Mouse (Mus musculus) right cerebral cortex, adult 2 months (tissue): ENCODE data around the gene Col4a3bp.
"Not testable (repeated sequence)": the region's sequence is repeated elsewhere in the genome, so short reads cannot be mapped to it uniquely, and the experiment has no call there.

ENCODE experiments used
- DNase-seq, 2 experiments: peaks; one replicate each; pipeline ENCODE4 v3.0.0; 2021 to 2022; ENCODE audit warnings: low spot score in 2 of 2

Gene Col4a3bp

GRCm38 (mm10) chr13:96645822-96646221 is 103.4 kb downstream of the Col4a3bp start:
- no peak for DNase-seq

- DNase-seq, result peak in 1 of 2 experiments; percentile 42
These were observed 110.6 kb downstream of the Col4a3bp start for GRCm38 (mm10) chr13:96653041-96653440.

- no peak for DNase-seq
These were observed 114.3 kb downstream of the Col4a3bp start for GRCm38 (mm10) chr13:96656673-96657072.

- no peak for DNase-seq
These were observed 116.5 kb downstream of the Col4a3bp start for GRCm38 (mm10) chr13:96658936-96659335.

- no peak for DNase-seq
These were observed 117.9 kb downstream of the Col4a3bp start for GRCm38 (mm10) chr13:96660095-96660860.

GRCm38 (mm10) chr13:96663120-96663519 is 120.7 kb downstream of the Col4a3bp start:
- DNase-seq, result not testable (repeated sequence)

- no peak for DNase-seq
These were observed 122.1 kb downstream of the Col4a3bp start for GRCm38 (mm10) chr13:96664419-96664974.

GRCm38 (mm10) chr13:96670019-96670405 is 127.6 kb downstream of the Col4a3bp start:
- DNase-seq, result no peak

GRCm38 (mm10) chr13:96670406-96671077 is 128.1 kb downstream of the Col4a3bp start, which contains the start of gene Hmgcr:
Hmgcr (minus strand) TSS chr13:96670936.
- DNase-seq, result peak; percentile 99

GRCm38 (mm10) chr13:96671078-96671905 is 128.9 kb downstream of the Col4a3bp start:
- no peak for DNase-seq

GRCm38 (mm10) chr13:96671906-96672234 is 129.5 kb downstream of the Col4a3bp start:
- no peak for DNase-seq

GRCm38 (mm10) chr13:96672276-96672675 is 129.9 kb downstream of the Col4a3bp start:
- no peak for DNase-seq

- no peak for DNase-seq
These were observed 131.4 kb downstream of the Col4a3bp start for GRCm38 (mm10) chr13:96673817-96674216.

- no peak for DNase-seq
These were observed 133.3 kb downstream of the Col4a3bp start for GRCm38 (mm10) chr13:96675756-96676155.

GRCm38 (mm10) chr13:96677071-96677470 is 134.7 kb downstream of the Col4a3bp start:
- no peak for DNase-seq

- no peak for DNase-seq
These were observed 136.2 kb downstream of the Col4a3bp start for GRCm38 (mm10) chr13:96678616-96679015.

- DNase-seq, result peak; percentile 65 to 69
These were observed 138.0 kb downstream of the Col4a3bp start for GRCm38 (mm10) chr13:96680163-96681087.

GRCm38 (mm10) chr13:96681088-96681620 is 138.7 kb downstream of the Col4a3bp start:
- DNase-seq, result no peak

GRCm38 (mm10) chr13:96684779-96685178 is 142.4 kb downstream of the Col4a3bp start:
- peak in 1 of 2 experiments; percentile 47 for DNase-seq

- peak in 1 of 2 experiments; percentile 32 for DNase-seq
These were observed 144.8 kb downstream of the Col4a3bp start for GRCm38 (mm10) chr13:96687261-96687660.
